Mouse (Mus musculus): Measurements from ENCODE around the gene Cplx3.

DNA sequence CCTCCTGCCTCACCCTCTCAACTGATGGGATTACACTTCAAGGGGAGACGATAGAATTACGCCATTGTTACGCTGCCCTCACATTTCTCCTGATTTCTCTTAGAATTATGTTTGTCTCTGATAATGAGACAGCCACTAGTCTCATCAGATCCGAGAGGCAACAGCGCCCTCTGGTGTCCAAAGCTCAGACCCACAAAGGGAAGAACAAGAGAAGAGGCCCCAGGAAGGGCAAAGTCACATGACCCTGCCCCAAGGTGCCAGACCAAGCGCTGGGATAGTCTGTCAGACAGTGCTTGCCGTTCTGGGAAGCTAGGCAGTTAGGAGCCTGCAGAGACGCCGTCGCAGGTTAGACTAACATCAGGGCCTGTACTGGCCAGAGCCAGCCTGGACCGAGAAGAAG lies 49.7 kb upstream of the Cplx3 start:
- no peak for TF ChIP-seq EP300 (optimal IDR thresholded peaks at IDR 0.05)
- peak; percentile 98 for TF ChIP-seq CTCF (IDR thresholded peaks at IDR 0.05; ENCODE audit: low read depth)
